Mouse (Mus musculus) CH12.LX (cell line): ENCODE data around the gene Acss1. TPM values are rescaled to one million over a fixed set of nuclear protein-coding genes. Genes with fewer than 3 reads are reported as not detected.

Experiments
- DNase-seq: peaks from one replicate; pipeline ENCODE4 v3.0.0-alpha.2; 2013; ENCODE audit errors: extremely low read depth
- H3K27ac ChIP-seq: 2 replicates; pipeline ENCODE4 v1.5.1; 2012; ENCODE audit warnings: low read depth, mild to moderate bottlenecking, control low read depth, moderate library complexity; ENCODE audit not compliant: insufficient read depth
- H3K27me3 ChIP-seq: replicated peaks from 2 replicates; pipeline ENCODE3; 2012; ENCODE audit warnings: inconsistent platforms
- H3K36me3 ChIP-seq, 2 experiments: replicated peaks in 1 of 2; 2 replicates each; pipeline versions ENCODE3 to v1.6.1; 2012; ENCODE audit warnings: inconsistent platforms in 1 of 2, low read length in 1 of 2, mild to moderate bottlenecking in 1 of 2, mixed read lengths in 1 of 2, moderate library complexity in 1 of 2; ENCODE audit not compliant: control insufficient read depth in 1 of 2, insufficient read depth in 1 of 2
- H3K4me1 ChIP-seq, 2 experiments: 2 replicates each; pipeline ENCODE4 v1.6.1; 2012; ENCODE audit warnings: inconsistent platforms in 1 of 2, moderate library complexity in 1 of 2; ENCODE audit not compliant: insufficient read depth in 2 of 2, control insufficient read depth in 1 of 2
- H3K4me2 ChIP-seq: 2 replicates; pipeline ENCODE4 v1.6.1; 2012; ENCODE audit warnings: low read depth, mild to moderate bottlenecking, control low read depth; ENCODE audit not compliant: poor library complexity, insufficient read depth, severe bottlenecking
- H3K4me3 ChIP-seq, 3 experiments: fragments of 150-350 bp in 1 of 3; sonication (generic) in 1 of 3; replicated peaks in 1 of 3; 2 replicates each; pipeline versions ENCODE3 to v1.5.1; 2011 to 2012; ENCODE audit warnings: low read depth in 2 of 3, low read length in 2 of 3, mild to moderate bottlenecking in 2 of 3, moderate library complexity in 2 of 3, control low read depth in 1 of 3, improper control_type of control experiment in 1 of 3, inconsistent platforms in 1 of 3, mixed read lengths in 1 of 3; ENCODE audit not compliant: poor library complexity in 1 of 3
- H3K79me2 ChIP-seq: replicated peaks from 2 replicates; pipeline ENCODE4 v1.6.1; 2012; ENCODE audit warnings: mild to moderate bottlenecking, moderate library complexity; ENCODE audit not compliant: control insufficient read depth, poor library complexity, insufficient read depth, severe bottlenecking; ENCODE audit errors: extremely low read depth
- H3K9ac ChIP-seq: 2 replicates; pipeline ENCODE4 v1.6.1; 2012; ENCODE audit warnings: low read depth, mild to moderate bottlenecking, control low read depth, moderate library complexity; ENCODE audit not compliant: insufficient read depth
- H3K9me3 ChIP-seq: replicated peaks from 2 replicates; pipeline ENCODE3; 2012; ENCODE audit warnings: low read length, inconsistent platforms, mixed read lengths
- BHLHE40 ChIP-seq: IDR thresholded peaks from 2 replicates; pipeline ENCODE4 v1.6.1; 2011; ENCODE audit warnings: mild to moderate bottlenecking, low read depth, low read length, improper control_type of control experiment
- CHD1 ChIP-seq: IDR thresholded peaks from 2 replicates; pipeline ENCODE4 v1.6.1; 2012; ENCODE audit warnings: low read depth, low read length, improper control_type of control experiment, inconsistent platforms
- CHD2 ChIP-seq: IDR thresholded peaks from 2 replicates; pipeline ENCODE4 v1.6.1; 2011; ENCODE audit warnings: low read length, improper control_type of control experiment
- CTCF ChIP-seq, 2 experiments: IDR thresholded peaks in 1 of 2; conservative IDR thresholded peaks in 1 of 2; 2 replicates each; pipeline ENCODE4 v1.5.1; 2011 to 2012; ENCODE audit warnings: low read depth in 2 of 2, low read length in 2 of 2, improper control_type of control experiment in 1 of 2, inconsistent platforms in 1 of 2, mild to moderate bottlenecking in 1 of 2, moderate library complexity in 1 of 2
- E2F4 ChIP-seq: IDR thresholded peaks from 2 replicates; pipeline ENCODE4 v1.6.1; 2011; ENCODE audit warnings: low read depth, low read length, improper control_type of control experiment; ENCODE audit not compliant: insufficient replicate concordance
- ELF1 ChIP-seq: IDR thresholded peaks from 2 replicates; pipeline ENCODE4 v1.6.1; 2014; ENCODE audit warnings: low read depth, mild to moderate bottlenecking, inconsistent platforms, low read length, improper control_type of control experiment
- EP300 ChIP-seq: IDR thresholded peaks from 2 replicates; pipeline ENCODE4 v1.6.1; 2011; ENCODE audit warnings: low read length, improper control_type of control experiment
- ETS1 ChIP-seq: conservative IDR thresholded peaks from 2 replicates; pipeline ENCODE4 v1.6.1; 2012; ENCODE audit warnings: low read depth, mild to moderate bottlenecking, inconsistent platforms, low read length, improper control_type of control experiment, moderate library complexity
- IRF4 ChIP-seq: IDR thresholded peaks from 2 replicates; pipeline ENCODE4 v1.6.1; 2014; ENCODE audit warnings: low read depth, mild to moderate bottlenecking, inconsistent platforms, low read length, improper control_type of control experiment
- KAT2A ChIP-seq: IDR thresholded peaks from 2 replicates; pipeline ENCODE4 v1.6.1; 2012; ENCODE audit warnings: low read length, improper control_type of control experiment, inconsistent platforms; ENCODE audit not compliant: insufficient replicate concordance
- MAX ChIP-seq: IDR thresholded peaks from 2 replicates; pipeline ENCODE4 v1.6.1; 2011; ENCODE audit warnings: low read length, improper control_type of control experiment
- MAZ ChIP-seq: IDR thresholded peaks from 2 replicates; pipeline ENCODE4 v1.6.1; 2012; ENCODE audit warnings: low read depth, mild to moderate bottlenecking, inconsistent platforms, low read length, improper control_type of control experiment, moderate library complexity
- MEF2A ChIP-seq: IDR thresholded peaks from 2 replicates; pipeline ENCODE4 v1.6.1; 2014; ENCODE audit warnings: low read depth, mild to moderate bottlenecking, inconsistent platforms, low read length, improper control_type of control experiment, borderline replicate concordance
- MXI1 ChIP-seq: IDR thresholded peaks from 2 replicates; pipeline ENCODE4 v1.6.1; 2011; ENCODE audit warnings: mild to moderate bottlenecking, low read depth, low read length, improper control_type of control experiment
- MYC ChIP-seq: IDR thresholded peaks from 2 replicates; pipeline ENCODE4 v1.6.1; 2011; ENCODE audit warnings: low read depth, mild to moderate bottlenecking, improper control_type of control experiment, low read length
- NELFE ChIP-seq: IDR thresholded peaks from 2 replicates; pipeline ENCODE4 v1.6.1; 2011; ENCODE audit warnings: low read depth, low read length, improper control_type of control experiment
- NRF1 ChIP-seq: IDR thresholded peaks from 2 replicates; pipeline ENCODE4 v1.6.1; 2014; ENCODE audit warnings: low read depth, mild to moderate bottlenecking, inconsistent platforms, low read length, improper control_type of control experiment, moderate library complexity
- POLR2AphosphoS2 ChIP-seq: IDR thresholded peaks from 2 replicates; pipeline ENCODE4 v1.6.1; 2011; ENCODE audit warnings: low read depth, low read length, improper control_type of control experiment
- RAD21 ChIP-seq: IDR thresholded peaks from 2 replicates; pipeline ENCODE4 v1.6.1; 2011; ENCODE audit warnings: low read depth, mild to moderate bottlenecking, low read length, improper control_type of control experiment, moderate library complexity
- SIN3A ChIP-seq: IDR thresholded peaks from 2 replicates; pipeline ENCODE4 v1.6.1; 2012; ENCODE audit warnings: low read length, improper control_type of control experiment, inconsistent platforms
- SMC3 ChIP-seq: IDR thresholded peaks from 2 replicates; pipeline ENCODE4 v1.6.1; 2011; ENCODE audit warnings: low read depth, low read length, improper control_type of control experiment
- TBP ChIP-seq: conservative IDR thresholded peaks from 2 replicates; pipeline ENCODE4 v1.6.1; 2011; ENCODE audit warnings: low read depth, low read length, improper control_type of control experiment
- TCF12 ChIP-seq: IDR thresholded peaks from 2 replicates; pipeline ENCODE4 v1.6.1; 2014; ENCODE audit warnings: low read depth, mild to moderate bottlenecking, inconsistent platforms, low read length, improper control_type of control experiment
- UBTF ChIP-seq: IDR thresholded peaks from 2 replicates; pipeline ENCODE4 v1.6.1; 2012; ENCODE audit warnings: low read depth, mild to moderate bottlenecking, inconsistent platforms, low read length, improper control_type of control experiment, moderate library complexity
- USF2 ChIP-seq: conservative IDR thresholded peaks from 2 replicates; pipeline ENCODE4 v1.6.1; 2011; ENCODE audit warnings: low read depth, low read length, improper control_type of control experiment
- ZC3H11A ChIP-seq: IDR thresholded peaks from 2 replicates; pipeline ENCODE4 v1.6.1; 2012; ENCODE audit warnings: low read depth, mild to moderate bottlenecking, inconsistent platforms, low read length, improper control_type of control experiment
- ZKSCAN1 ChIP-seq: IDR thresholded peaks from 2 replicates; pipeline ENCODE4 v1.6.1; 2012; ENCODE audit warnings: low read depth, inconsistent platforms, low read length, improper control_type of control experiment, borderline replicate concordance
- ZNF384 ChIP-seq: IDR thresholded peaks from 2 replicates; pipeline ENCODE4 v1.6.1; 2012; ENCODE audit warnings: low read depth, low read length, improper control_type of control experiment, inconsistent platforms
- dilution Hi-C: fragments of 300-500 bp; cut with MboI; formaldehyde crosslinking; loops from 2 replicates; pipeline ENCODE4 v1.14.3; 2020; ENCODE audit warnings: low sequenced_read_pairs; ENCODE audit not compliant: extremely low pct_unique_long_range_greater_than_20kb, extremely low pct_ligation_motif_present
- in situ Hi-C: fragments of 300-500 bp; cut with MboI; formaldehyde crosslinking; loops from 3 replicates; pipeline ENCODE4 v1.14.3; 2019; ENCODE audit warnings: low sequenced_read_pairs, low pct_ligation_motif_present, low pct_unique_long_range_greater_than_20kb, mixed read lengths
- polyA plus RNA-seq: library from polyadenylated mRNA; unstranded; fragments of >175 nt; gene quantifications from 2 replicates; pipeline ENCODE4 v1.2.1, GENCODE M21; 2012; ENCODE audit warnings: low read depth; ENCODE audit not compliant: insufficient read length
- total RNA-seq, 2 experiments: library from RNA; depleted of rRNA; stranded (reverse); fragments of 300-350 nt in 1 of 2; fragments of >200 nt in 1 of 2; gene quantifications; 2 replicates each; pipeline ENCODE4 v1.2.3; 2012 to 2014

Gene Acss1
- total and polyA plus RNA-seq, 3 experiments = 0.39 to 1.7 (median 0.76) TPM

GRCm38 (mm10) chr2:150678392-150678791, 10.1 kb upstream of the Acss1 start (continued):
- TF ChIP-seq TCF12 (no peak), ZKSCAN1 (no peak), KAT2A (no peak), RAD21 (peak; percentile 96), EP300 (no peak), NRF1 (0 out of 2 replicates have a peak, but pooled peaks have one; percentile 7), ETS1 (no peak), IRF4 (peak; percentile 40; the same call in 1 of the 2 replicates), ZC3H11A (peak; percentile 81), ZNF384 (no peak), MAX (no peak)

GRCm38 (mm10) chr2:150675525-150675924, 7.2 kb upstream of the Acss1 start:
- no peaks in the 10 kb centered on the region for H3K27me3 ChIP-seq
- dilution Hi-C loops (no loop called here), in situ Hi-C loops (no loop called here)

GRCm38 (mm10) chr2:150674900-150675299, 6.6 kb upstream of the Acss1 start:
- H3K4me1 ChIP-seq = peaks cover 8 to 53% of the 10 kb centered on the region in 2 experiments
- dilution Hi-C loops = no loop called here
- no peaks in the 10 kb centered on the region for H3K27me3 ChIP-seq
- no peaks in the 10 kb centered on the region for H3K9me3 ChIP-seq
- in situ Hi-C loops = loop anchor here (5.0 kb wide), 3 partner anchors 68 to 108 kb away; partner anchors contain the start of genes Apmap and Entpd6
- H3K79me2 ChIP-seq = no peaks in the 10 kb centered on the region
- no peaks in the 10 kb centered on the region for H3K36me3 ChIP-seq
- no peak overlapping the region for H3K27ac ChIP-seq
- no peak overlapping the region for H3K9ac ChIP-seq
- DNase-seq = peak; percentile 90
- no peak overlapping the region for H3K4me2 ChIP-seq
- H3K4me3 ChIP-seq = no peak overlapping the region
- TF ChIP-seq MXI1 (peak; percentile 45; the same call in 1 of the 2 replicates), IRF4 (0 out of 2 replicates have a peak, but pooled peaks have one; percentile 36), BHLHE40 (peak; percentile 37), TCF12 (0 out of 2 replicates have a peak, but pooled peaks have one; percentile 44), ETS1 (peak; percentile 6; the same call in 1 of the 2 replicates), ZNF384 (no peak), KAT2A (0 out of 2 replicates have a peak, but pooled peaks have one; percentile 46), MYC (peak; percentile 49; the same call in 1 of the 2 replicates), MAX (peak; percentile 68; the same call in 1 of the 2 replicates), CTCF (conservative IDR thresholded peaks at IDR 0.05 in 1 of 2, IDR thresholded peaks at IDR 0.05 in 1 of 2; ENCODE audit: low read depth in 2 of 2, low read length in 2 of 2) (peak; percentile 62 to 97), EP300 (peak; percentile 19; the same call in 1 of the 2 replicates), RAD21 (peak; percentile 96), MAZ (peak; percentile 33; the same call in 1 of the 2 replicates), CHD2 (no peak), SMC3 (peak; percentile 98), E2F4 (no peak), NELFE (peak; percentile 47; the same call in 1 of the 2 replicates), MEF2A (peak; percentile 83), CHD1 (0 out of 2 replicates have a peak, but pooled peaks have one; percentile 15), ZC3H11A (peak; percentile 88), TBP (no peak), SIN3A (peak; percentile 59; the same call in 1 of the 2 replicates)

More at GRCm38 (mm10) chr2:150675525-150675924, 7.2 kb upstream of the Acss1 start:
- H3K9me3 ChIP-seq = no peaks in the 10 kb centered on the region
- H3K9ac ChIP-seq = no peak overlapping the region
- no peak overlapping the region for H3K27ac ChIP-seq
- H3K4me2 ChIP-seq = peak overlapping the region; percentile 24; the same call in 1 of the 2 replicates
- TF ChIP-seq RAD21 (peak; percentile 11), CTCF (conservative IDR thresholded peaks at IDR 0.05 in 1 of 2, IDR thresholded peaks at IDR 0.05 in 1 of 2; ENCODE audit: low read depth in 2 of 2, low read length in 2 of 2) (peak in 1 of 2 experiments; percentile 54; a peak in 2 of 4 replicates), POLR2AphosphoS2 (no peak), MYC (peak; percentile 34; the same call in 1 of the 2 replicates), UBTF (no peak), SMC3 (peak; percentile 40), ELF1 (no peak), MAZ (no peak), USF2 (no peak)
- H3K4me1 ChIP-seq = peaks cover 8 to 47% of the 10 kb centered on the region in 2 experiments
- no peaks in the 10 kb centered on the region for H3K79me2 ChIP-seq
- no peak overlapping the region for H3K4me3 ChIP-seq
- no peaks in the 10 kb centered on the region for H3K36me3 ChIP-seq
- peak; percentile 31 for DNase-seq
